Mouse (Mus musculus) liver, embryonic 15.5 days (tissue): ENCODE results near the gene Cd3e. TPM values are rescaled to one million over a fixed set of nuclear protein-coding genes. Genes with fewer than 3 reads are reported as not detected.
"Not testable (repeated sequence)": the region's sequence is repeated elsewhere in the genome, so short reads cannot be mapped to it uniquely, and the experiment has no call there.

Experiments used
- ATAC-seq: fragments of 200-750 bp; cut with Nextera tagmentation; 2 replicates; pipeline ENCODE4 v1.8.0; 2017; ENCODE audit warnings: moderate number of reproducible peaks, mild to moderate bottlenecking, moderate library complexity; ENCODE audit not compliant: insufficient read depth
- H3K27ac ChIP-seq: fragments of 300-500 bp; sonication (generic); replicated peaks from 2 replicates; pipeline ENCODE4 v1.5.1; 2015; ENCODE audit warnings: mild to moderate bottlenecking, inconsistent platforms
- H3K27me3 ChIP-seq: fragments of 300-500 bp; sonication (generic); 2 replicates; pipeline ENCODE4 v1.6.1; 2015; ENCODE audit warnings: mild to moderate bottlenecking, inconsistent platforms
- H3K36me3 ChIP-seq: fragments of 300-500 bp; sonication (generic); replicated peaks from 2 replicates; pipeline ENCODE4 v1.6.1; 2015; ENCODE audit warnings: moderate library complexity, mild to moderate bottlenecking, inconsistent platforms
- H3K4me1 ChIP-seq: fragments of 300-500 bp; sonication (generic); replicated peaks from 2 replicates; pipeline ENCODE4 v1.6.1; 2015; ENCODE audit warnings: inconsistent platforms
- H3K4me2 ChIP-seq: fragments of 300-500 bp; sonication (generic); 2 replicates; pipeline ENCODE4 v1.6.1; 2015; ENCODE audit warnings: moderate library complexity, mild to moderate bottlenecking, inconsistent platforms
- H3K4me3 ChIP-seq: fragments of 300-500 bp; sonication (generic); replicated peaks from 2 replicates; pipeline ENCODE4 v1.5.1; 2015; ENCODE audit warnings: mild to moderate bottlenecking, inconsistent platforms
- H3K9ac ChIP-seq: fragments of 300-500 bp; sonication (generic); 2 replicates; pipeline ENCODE4 v1.6.1; 2015; ENCODE audit warnings: moderate library complexity, mild to moderate bottlenecking, inconsistent platforms
- H3K9me3 ChIP-seq: fragments of 300-500 bp; sonication (generic); replicated peaks from 2 replicates; pipeline ENCODE4 v1.6.1; 2016; ENCODE audit warnings: inconsistent platforms
- WGBS: fragments of 180-500 bp; shearing (Covaris S2); methylation state at CpG from one replicate; pipeline ENCODE4 v1.1.7; 2015; ENCODE audit warnings: mixed read lengths; ENCODE audit not compliant: insufficient replicate concordance; 5-methylcytosine and 5-hydroxymethylcytosine counted together
- polyA plus RNA-seq: library from polyadenylated mRNA; unstranded; fragments of >200 nt; fragmentation: Nextera tagmentation; extraction: Ambion mirVana; gene quantifications from 2 replicates; pipeline ENCODE4 v1.2.1, GENCODE M21; 2015

Cd3e gene
- polyA plus RNA-seq, 1 experiment from 2014 or later: not detected

DNA sequence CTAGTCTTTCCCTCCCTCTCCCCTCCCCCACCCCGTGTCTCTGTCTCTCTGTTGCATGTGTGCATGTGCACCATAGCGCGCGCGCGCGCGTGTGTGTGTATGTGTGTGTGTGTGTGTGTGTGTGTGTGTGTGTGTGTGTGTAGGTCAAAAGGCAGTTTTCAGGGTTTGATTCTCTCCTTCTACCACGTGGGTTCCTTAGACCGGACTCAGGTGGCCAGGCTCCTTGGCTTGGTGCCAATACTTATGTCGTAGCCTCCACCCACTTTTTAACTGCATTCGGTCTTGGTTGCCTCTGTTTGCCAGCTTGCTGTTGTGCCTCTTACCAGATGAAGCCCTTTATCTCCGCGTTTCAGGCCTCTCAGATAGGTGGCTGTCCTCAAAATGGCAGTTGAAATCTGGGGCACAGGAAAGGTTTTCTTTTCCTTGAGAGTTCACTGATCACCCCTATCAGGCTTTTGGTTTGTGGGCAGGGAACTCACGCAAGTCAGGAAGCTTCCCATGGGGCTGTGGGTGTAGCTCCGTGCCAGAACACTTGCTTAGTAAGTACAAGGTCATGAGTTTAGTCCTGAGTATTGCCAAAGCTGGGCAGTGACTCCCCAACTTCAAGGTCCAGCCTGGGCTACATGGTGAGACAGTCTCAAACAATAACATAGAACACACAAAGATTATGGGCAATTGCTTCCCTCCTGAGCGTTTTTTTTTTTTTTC is 31.9 kb upstream of the Cd3e start:
- peaks cover 65% of the 10 kb centered on the region for H3K27me3 ChIP-seq
- no peak overlapping the region for H3K9ac ChIP-seq
- H3K9me3 ChIP-seq: no peaks in the 10 kb centered on the region
- 0 out of 2 replicates have a peak, but pooled peaks cover 10% of the 10 kb centered on the region for H3K4me1 ChIP-seq
- peak overlapping the region; percentile 50 for H3K4me2 ChIP-seq
- peak; percentile 13; the same call in 1 of the 2 replicates for ATAC-seq
- peak overlapping the region; percentile 61 for H3K27ac ChIP-seq
- 18% methylated on average over 16 of the region's 17 CpGs for WGBS
- 0 out of 2 replicates have a peak, but pooled peaks cover 2% of the 10 kb centered on the region for H3K36me3 ChIP-seq
- H3K4me3 ChIP-seq: peak overlapping the region; percentile 19; the same call in 1 of the 2 replicates

- H3K4me1 ChIP-seq: 0 out of 2 replicates have a peak, but pooled peaks cover 10% of the 10 kb centered on the region
- H3K36me3 ChIP-seq: 0 out of 2 replicates have a peak, but pooled peaks cover 2% of the 10 kb centered on the region
- peak overlapping the region; percentile 19 for H3K4me3 ChIP-seq
- H3K4me2 ChIP-seq: peak overlapping the region; percentile 50
- H3K27me3 ChIP-seq: peaks cover 65% of the 10 kb centered on the region
- ATAC-seq: no peak
- H3K27ac ChIP-seq: peak overlapping the region; percentile 81
- H3K9ac ChIP-seq: no peak overlapping the region
- 8% methylated on average over 14 of the region's 14 CpGs for WGBS
- no peaks in the 10 kb centered on the region for H3K9me3 ChIP-seq
These were observed 30.8 kb upstream of the Cd3e start for GRCm38 (mm10) chr9:45040066-45040845.

DNA sequence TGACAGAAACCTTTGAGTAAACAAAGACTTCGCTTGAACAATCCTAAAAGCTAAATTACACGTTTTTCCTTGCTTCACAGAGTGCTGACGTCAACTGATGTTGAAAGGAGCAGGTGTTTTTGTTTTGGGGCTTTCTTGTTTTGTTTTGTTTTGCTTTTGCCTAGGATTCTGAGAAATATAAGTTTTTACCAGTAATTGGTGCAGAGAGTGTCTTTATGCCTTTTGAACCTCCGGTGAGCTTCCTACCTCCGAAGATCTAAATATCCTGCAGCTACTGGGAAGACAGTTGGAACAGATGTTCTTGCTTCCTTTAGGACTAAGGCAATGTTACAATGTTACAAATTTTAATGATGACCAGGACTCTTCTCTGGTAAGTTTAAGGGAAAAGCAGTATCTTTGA is 30.1 kb upstream of the Cd3e start, which contains the start of gene Mpzl2:
Gene Mpzl2 (plus strand): TSS at position 301 of the 400 bp plus-strand sequence.
- 0 out of 2 replicates have a peak, but pooled peaks cover 10% of the 10 kb centered on the region for H3K4me1 ChIP-seq
- H3K4me3 ChIP-seq: peak within 1 kb of the TSS; percentile 19
- 42% methylated on average over 5 of the region's 5 CpGs for WGBS
- H3K36me3 ChIP-seq: no peaks in the 10 kb centered on the region
- H3K4me2 ChIP-seq: peak within 1 kb of the TSS; percentile 50
- no peak for ATAC-seq
- H3K9me3 ChIP-seq: no peaks in the 10 kb centered on the region
- H3K9ac ChIP-seq: no peak within 1 kb of the TSS
- peaks cover 64% of the 10 kb centered on the region for H3K27me3 ChIP-seq
- peak within 1 kb of the TSS; percentile 81 for H3K27ac ChIP-seq

DNA sequence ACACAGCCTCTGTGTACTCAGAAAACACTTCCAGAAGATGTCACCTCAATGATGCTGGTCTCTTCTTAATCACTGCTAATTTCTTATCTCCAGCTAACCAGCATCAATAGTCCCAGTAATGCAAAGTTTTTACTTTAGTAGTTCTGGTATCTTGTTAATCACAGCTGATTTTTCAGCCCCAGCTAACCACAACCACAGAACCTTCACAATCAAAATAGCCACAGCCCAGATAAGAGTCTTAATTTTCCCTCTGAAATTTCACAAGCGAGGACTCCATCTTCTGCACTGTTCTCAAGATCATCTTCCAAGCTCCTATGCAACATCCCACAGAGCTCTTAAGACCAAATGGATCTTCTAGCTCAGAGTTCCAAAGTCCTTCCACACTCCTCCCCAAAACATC is 28.4 kb upstream of the Cd3e start:
- WGBS: 27% methylated on average over 1 of the region's 1 CpGs
- not testable (repeated sequence) for H3K4me2 ChIP-seq

DNA sequence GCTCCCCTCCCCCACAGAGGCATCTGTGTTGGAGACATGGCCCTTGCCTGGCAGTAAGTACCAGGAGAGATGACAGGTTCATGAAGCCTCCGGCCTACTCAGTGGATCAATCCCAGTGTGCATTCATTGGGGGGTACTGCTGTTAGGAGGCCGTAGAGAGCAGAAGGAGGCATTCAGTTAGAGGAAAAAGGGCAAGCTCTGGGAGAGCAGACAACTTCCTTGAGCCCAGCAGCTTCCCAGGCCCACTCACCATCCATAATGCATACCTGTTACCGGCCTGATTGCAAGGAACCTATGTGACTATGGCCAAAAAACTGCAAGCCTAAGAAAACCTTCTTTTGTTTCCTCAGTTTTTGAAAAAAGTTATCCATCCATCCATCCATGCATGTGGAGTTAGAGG is 25.1 kb upstream of the Cd3e start:
- Histone ChIP-seq H3K9ac (no peak overlapping the region), H3K27me3 (peaks cover 29% of the 10 kb centered on the region), H3K4me3 (no peak overlapping the region), H3K36me3 (no peaks in the 10 kb centered on the region), H3K4me1 (0 out of 2 replicates have a peak, but pooled peaks cover under 1% of the 10 kb centered on the region), H3K27ac (no peak overlapping the region), H3K9me3 (no peaks in the 10 kb centered on the region), H3K4me2 (no peak overlapping the region)
- 48% methylated on average over 3 of the region's 3 CpGs for WGBS
- no peak for ATAC-seq

More for the DNA sequence above, 28.4 kb upstream of the Cd3e start:
- H3K36me3 ChIP-seq, H3K9me3 ChIP-seq, ATAC-seq, H3K27ac ChIP-seq, H3K4me3 ChIP-seq, H3K9ac ChIP-seq, H3K4me1 ChIP-seq: not testable (repeated sequence)
- peaks cover 47% of the 10 kb centered on the region for H3K27me3 ChIP-seq

- H3K27me3 ChIP-seq: peaks cover 30% of the 10 kb centered on the region; the same call in 1 of the 2 replicates
- no peak overlapping the region for H3K9ac ChIP-seq
- H3K9me3 ChIP-seq: no peaks in the 10 kb centered on the region
- H3K4me1 ChIP-seq: 0 out of 2 replicates have a peak, but pooled peaks cover 7% of the 10 kb centered on the region
- H3K4me2 ChIP-seq: no peak overlapping the region
- 43% methylated on average over 2 of the region's 2 CpGs for WGBS
- ATAC-seq: no peak
- no peak overlapping the region for H3K27ac ChIP-seq
- H3K4me3 ChIP-seq: no peak overlapping the region
- no peaks in the 10 kb centered on the region for H3K36me3 ChIP-seq
These were observed 22.8 kb upstream of the Cd3e start for GRCm38 (mm10) chr9:45032261-45032660.

GRCm38 (mm10) chr9:45030341-45030740 is 20.9 kb upstream of the Cd3e start:
- Histone ChIP-seq H3K36me3 (no peaks in the 10 kb centered on the region), H3K9ac (no peak overlapping the region), H3K4me3 (no peak overlapping the region), H3K9me3 (no peaks in the 10 kb centered on the region), H3K4me1 (0 out of 2 replicates have a peak, but pooled peaks cover 7% of the 10 kb centered on the region), H3K4me2 (no peak overlapping the region), H3K27me3 (peaks cover 37% of the 10 kb centered on the region), H3K27ac (no peak overlapping the region)
- WGBS: 38% methylated on average over 6 of the region's 6 CpGs
- no peak for ATAC-seq

GRCm38 (mm10) chr9:45027376-45027775 is 17.9 kb upstream of the Cd3e start:
- no peaks in the 10 kb centered on the region for H3K9me3 ChIP-seq
- H3K4me3 ChIP-seq: no peak overlapping the region
- H3K4me2 ChIP-seq: no peak overlapping the region
- H3K9ac ChIP-seq: no peak overlapping the region
- ATAC-seq: no peak
- peaks cover 37% of the 10 kb centered on the region for H3K27me3 ChIP-seq
- no peaks in the 10 kb centered on the region for H3K36me3 ChIP-seq
- WGBS: 40% methylated on average over 8 of the region's 8 CpGs
- 0 out of 2 replicates have a peak, but pooled peaks cover 7% of the 10 kb centered on the region for H3K4me1 ChIP-seq
- no peak overlapping the region for H3K27ac ChIP-seq

DNA sequence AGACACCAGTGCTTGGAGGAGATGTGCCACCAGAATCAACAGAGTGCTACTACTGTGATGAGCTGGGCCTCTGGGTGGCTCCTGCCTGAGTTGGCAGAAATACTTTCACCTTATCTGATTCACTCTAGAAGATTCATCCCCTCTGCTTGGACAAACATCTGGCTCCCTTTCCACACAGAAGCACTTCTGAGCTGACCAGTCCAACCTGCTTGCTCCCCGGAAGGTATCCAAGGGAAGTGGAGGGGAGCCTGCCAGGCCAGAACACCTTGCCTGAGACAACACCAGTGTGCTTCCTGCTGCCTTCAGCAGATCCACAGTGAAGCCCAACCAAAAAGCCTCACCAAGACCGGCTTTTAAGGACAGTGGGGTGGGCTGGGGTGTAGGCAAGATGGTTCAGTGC is 14.8 kb upstream of the Cd3e start:
- no peak overlapping the region for H3K4me2 ChIP-seq
- H3K9me3 ChIP-seq: no peaks in the 10 kb centered on the region
- no peaks in the 10 kb centered on the region for H3K36me3 ChIP-seq
- WGBS: 42% methylated on average over 2 of the region's 2 CpGs
- ATAC-seq: no peak
- peaks cover 21% of the 10 kb centered on the region for H3K27me3 ChIP-seq
- no peak overlapping the region for H3K27ac ChIP-seq
- 0 out of 2 replicates have a peak, but pooled peaks cover 3% of the 10 kb centered on the region for H3K4me1 ChIP-seq
- H3K4me3 ChIP-seq: no peak overlapping the region
- H3K9ac ChIP-seq: no peak overlapping the region

- no peak overlapping the region for H3K9ac ChIP-seq
- no peak overlapping the region for H3K27ac ChIP-seq
- ATAC-seq: no peak
- WGBS: 42% methylated on average over 3 of the region's 3 CpGs
- no peak overlapping the region for H3K4me3 ChIP-seq
- no peak overlapping the region for H3K4me2 ChIP-seq
- H3K27me3 ChIP-seq: peaks cover 16% of the 10 kb centered on the region
- H3K9me3 ChIP-seq: no peaks in the 10 kb centered on the region
- no peaks in the 10 kb centered on the region for H3K4me1 ChIP-seq
- H3K36me3 ChIP-seq: no peaks in the 10 kb centered on the region
These were observed 14.2 kb upstream of the Cd3e start for GRCm38 (mm10) chr9:45023638-45024037.

- ATAC-seq: no peak
- Histone ChIP-seq H3K4me2 (no peak overlapping the region), H3K4me1 (no peaks in the 10 kb centered on the region), H3K9me3 (no peaks in the 10 kb centered on the region), H3K27ac (no peak overlapping the region), H3K27me3 (peaks cover 11% of the 10 kb centered on the region), H3K36me3 (no peaks in the 10 kb centered on the region), H3K9ac (no peak overlapping the region), H3K4me3 (no peak overlapping the region)
- 8% methylated on average over 3 of the region's 3 CpGs for WGBS
These were observed 13.4 kb upstream of the Cd3e start for GRCm38 (mm10) chr9:45022800-45023199.
